Mouse (Mus musculus) bone marrow, adult 2 months (tissue): Measurements from ENCODE around the gene Trim56.
A peak's percentile ranks its signal among the peaks of the same experiment; 100 is the strongest.

Experiments used
- CTCF ChIP-seq: fragments of 200-500 bp; IDR thresholded peaks from 2 replicates; pipeline ENCODE4 v1.5.1; 2011; ENCODE audit warnings: low read length, control low read depth; ENCODE audit not compliant: control insufficient read depth, insufficient read depth
- POLR2A ChIP-seq: fragments of 200-500 bp; IDR thresholded peaks from 2 replicates; pipeline ENCODE4 v1.6.1; 2011; ENCODE audit warnings: low read depth, mild to moderate bottlenecking, control low read depth, low read length, borderline replicate concordance; ENCODE audit not compliant: control insufficient read depth

DNA sequence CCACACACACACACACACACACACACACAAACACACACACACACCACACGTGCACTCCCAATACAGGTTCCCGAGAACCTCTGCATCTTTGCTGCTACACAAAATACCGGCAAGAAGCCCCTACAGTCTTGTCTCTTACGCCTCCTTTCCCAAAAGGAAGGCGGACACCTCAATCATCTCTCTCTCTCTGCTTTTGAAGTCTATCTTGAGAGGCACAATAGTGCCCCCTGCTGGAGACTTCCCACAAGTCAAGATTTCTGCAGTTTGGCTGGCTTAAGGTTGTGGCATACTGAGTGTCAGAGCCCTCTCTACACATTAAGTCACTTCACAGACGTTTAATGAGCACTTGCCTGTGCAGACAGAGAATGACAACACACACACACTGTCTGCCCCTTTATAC, 9.0 kb downstream of the Trim56 start:
- TF ChIP-seq CTCF (peak; percentile 40), POLR2A (no peak)
